Mouse (Mus musculus): ENCODE data around the gene Pcnx4.
A peak's percentile ranks its signal among the peaks of the same experiment; 100 is the strongest.

Gene Pcnx4

GRCm38 (mm10) chr12:72554347-72554746 is 18.2 kb downstream of the Pcnx4 start:
- TF ChIP-seq GATA4 (IDR thresholded peaks at IDR 0.05; ENCODE audit: insufficient replicate concordance, low read length): no peak

- TF ChIP-seq GATA4 (IDR thresholded peaks at IDR 0.05; ENCODE audit: insufficient replicate concordance, low read length): no peak
Measured at GRCm38 (mm10) chr12:72564281-72564795, 28.2 kb downstream of the Pcnx4 start.

- peak; percentile 29; the same call in 1 of the 2 replicates for TF ChIP-seq GATA4 (IDR thresholded peaks at IDR 0.05; ENCODE audit: insufficient replicate concordance, low read length)
Measured at GRCm38 (mm10) chr12:72582021-72582420, 45.8 kb downstream of the Pcnx4 start.

DNA sequence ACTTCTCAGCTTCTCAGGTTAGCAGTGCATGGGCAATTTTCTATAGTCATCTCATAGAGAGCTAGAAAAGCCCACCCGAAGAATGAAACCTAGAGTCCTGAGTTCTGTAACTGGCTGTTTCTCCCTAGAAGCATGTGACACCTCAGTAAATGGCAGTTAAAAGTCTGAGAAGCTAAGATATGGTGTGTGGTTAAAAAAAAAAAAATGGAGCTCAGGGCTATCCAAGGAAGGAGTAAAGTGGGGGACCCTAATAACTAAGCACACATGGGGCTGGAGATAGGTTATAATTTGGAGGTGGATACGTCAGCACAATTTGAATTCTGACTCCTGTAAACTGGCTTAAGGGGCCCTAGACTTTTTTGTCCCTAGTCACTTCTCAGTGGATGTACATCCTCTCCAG is 46.9 kb downstream of the Pcnx4 start:
- TF ChIP-seq GATA4 (IDR thresholded peaks at IDR 0.05; ENCODE audit: insufficient replicate concordance, low read length): no peak

DNA sequence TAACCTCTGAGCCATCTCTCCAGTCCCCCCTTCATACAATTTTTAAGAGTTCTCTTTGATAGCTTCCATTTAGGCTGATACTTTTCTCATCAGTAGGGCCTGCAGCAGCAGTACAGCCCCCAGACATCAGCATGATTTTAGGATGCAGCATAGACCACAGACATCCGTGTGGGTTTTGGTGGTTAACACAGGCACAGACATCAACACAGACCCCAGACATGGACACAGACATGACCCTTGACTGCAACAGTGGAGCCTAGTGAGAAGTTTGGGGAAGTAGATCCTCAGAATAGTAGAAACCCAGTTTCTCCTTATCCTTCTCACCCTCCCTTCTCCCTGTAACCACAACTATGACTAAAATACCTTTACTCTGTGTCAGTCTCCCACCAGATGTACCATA is 49.2 kb downstream of the Pcnx4 start:
- TF ChIP-seq GATA4 (IDR thresholded peaks at IDR 0.05; ENCODE audit: insufficient replicate concordance, low read length): no peak

DNA sequence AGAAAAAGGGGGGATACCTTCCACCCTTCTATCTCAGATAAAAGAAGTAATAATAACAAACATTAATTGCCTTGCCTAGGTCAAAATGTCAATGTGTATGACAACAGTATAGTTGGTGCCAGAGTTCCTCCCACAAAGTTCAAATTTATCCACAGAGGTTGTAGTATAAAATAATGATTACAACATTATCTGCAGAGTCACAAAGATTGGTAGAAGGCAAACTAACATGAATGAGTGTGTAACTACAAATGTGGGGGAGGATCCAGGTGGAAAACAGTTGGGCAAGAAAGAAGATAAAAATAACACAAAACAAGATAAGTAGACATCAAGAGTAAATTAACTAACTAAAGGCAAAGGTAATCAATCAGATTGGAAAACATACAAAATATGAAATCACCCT is 56.8 kb downstream of the Pcnx4 start:
- TF ChIP-seq GATA4 (IDR thresholded peaks at IDR 0.05; ENCODE audit: insufficient replicate concordance, low read length): 0 out of 2 replicates have a peak, but pooled peaks have one; percentile 23

DNA sequence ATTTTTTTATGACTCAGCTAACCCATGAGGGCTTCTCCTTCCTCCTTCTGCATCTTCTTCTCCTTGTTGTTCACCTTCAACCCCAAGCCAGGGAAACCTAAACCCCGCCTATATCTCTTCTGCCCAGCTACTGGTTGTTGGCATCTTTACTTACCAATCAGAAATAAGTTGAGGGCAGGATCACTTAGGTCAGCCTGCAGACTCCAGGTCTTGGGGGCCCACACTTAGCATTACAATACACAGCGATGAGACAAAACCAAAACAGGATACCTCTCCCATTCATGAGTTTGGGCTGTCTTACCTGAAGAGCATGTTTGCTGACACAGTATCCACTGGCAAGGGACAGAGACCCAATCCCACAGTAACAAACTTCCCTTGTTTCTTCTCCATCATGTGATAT is 57.8 kb downstream of the Pcnx4 start:
- no peak for TF ChIP-seq GATA4 (IDR thresholded peaks at IDR 0.05; ENCODE audit: insufficient replicate concordance, low read length)

GRCm38 (mm10) chr12:72612053-72612452 is 75.9 kb downstream of the Pcnx4 start:
- no peak for TF ChIP-seq GATA4 (IDR thresholded peaks at IDR 0.05; ENCODE audit: insufficient replicate concordance, low read length)

GRCm38 (mm10) chr12:72620856-72621255 is 84.7 kb downstream of the Pcnx4 start:
- no peak for TF ChIP-seq GATA4 (IDR thresholded peaks at IDR 0.05; ENCODE audit: insufficient replicate concordance, low read length)

DNA sequence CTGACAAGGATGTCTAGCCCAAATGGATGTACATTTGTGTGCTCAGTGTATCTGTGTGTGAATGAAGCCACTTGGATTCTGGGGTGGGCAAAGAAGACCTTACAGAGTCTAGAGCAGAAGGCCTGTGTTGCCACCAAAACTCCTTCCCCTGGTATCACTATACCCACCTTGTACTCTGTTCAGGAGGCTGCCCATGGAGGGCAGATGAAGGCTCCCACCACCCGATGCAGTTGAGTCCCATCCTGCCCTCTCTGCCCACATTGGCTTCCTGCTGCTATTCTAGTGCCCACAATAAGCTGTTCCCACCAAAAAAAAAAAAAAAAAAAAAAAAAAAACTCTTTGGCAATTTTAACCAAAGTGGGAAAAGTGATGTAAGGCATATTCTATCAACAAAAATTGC is 85.3 kb downstream of the Pcnx4 start:
- no peak for TF ChIP-seq GATA4 (IDR thresholded peaks at IDR 0.05; ENCODE audit: insufficient replicate concordance, low read length)

- no peak for TF ChIP-seq GATA4 (IDR thresholded peaks at IDR 0.05; ENCODE audit: insufficient replicate concordance, low read length)
Measured at GRCm38 (mm10) chr12:72622853-72623496, 86.8 kb downstream of the Pcnx4 start.

- TF ChIP-seq GATA4 (IDR thresholded peaks at IDR 0.05; ENCODE audit: insufficient replicate concordance, low read length): no peak
Measured at GRCm38 (mm10) chr12:72628751-72629150, 92.6 kb downstream of the Pcnx4 start.
